Mouse (Mus musculus) midbrain, postnatal 0 days (tissue): ENCODE measurements at regions not wholly inside any gene's neighbourhood (a gene's known extent, or its start where the extent isn't known, plus 50 kb on each side); places are given as distances from the start of the nearest gene placed in this dataset.
"Not testable (repeated sequence)": the region's sequence is repeated elsewhere in the genome, so short reads cannot be mapped to it uniquely, and the experiment has no call there.

Experiments used
- ATAC-seq: fragments of 200-750 bp; cut with Nextera tagmentation; 2 replicates; pipeline ENCODE4 v1.8.0; 2017; ENCODE audit warnings: moderate number of reproducible peaks, mild to moderate bottlenecking, moderate TSS enrichment, moderate library complexity; ENCODE audit not compliant: low FRiP score
- DNase-seq: peaks from one replicate; pipeline ENCODE4 v3.0.0-alpha.2; 2015; ENCODE audit warnings: low spot score
- H3K27ac ChIP-seq: fragments of 300-500 bp; sonication (generic); 2 replicates; pipeline ENCODE4 v1.5.1; 2014; ENCODE audit warnings: low read depth, mild to moderate bottlenecking, low read length, mixed read lengths
- H3K27me3 ChIP-seq: fragments of 300-500 bp; sonication (generic); 2 replicates; pipeline ENCODE4 v1.6.1; 2014; ENCODE audit warnings: low read length, control low read depth, mixed read lengths; ENCODE audit not compliant: insufficient read depth
- H3K36me3 ChIP-seq: fragments of 300-500 bp; sonication (generic); 2 replicates; pipeline ENCODE4 v1.6.1; 2014; ENCODE audit warnings: low read length, control low read depth, mixed read lengths; ENCODE audit not compliant: insufficient read depth
- H3K4me1 ChIP-seq: fragments of 300-500 bp; sonication (generic); 2 replicates; pipeline ENCODE4 v1.6.1; 2014; ENCODE audit warnings: mild to moderate bottlenecking, control low read depth, antibody characterized with exemption, low read length, mixed read lengths; ENCODE audit not compliant: insufficient read depth
- H3K4me2 ChIP-seq: fragments of 300-500 bp; sonication (generic); 2 replicates; pipeline ENCODE4 v1.6.1; 2014; ENCODE audit warnings: low read depth, mild to moderate bottlenecking, low read length, mixed read lengths; ENCODE audit not compliant: poor library complexity, severe bottlenecking
- H3K4me3 ChIP-seq: fragments of 300-500 bp; sonication (generic); 2 replicates; pipeline ENCODE4 v1.5.1; 2014; ENCODE audit warnings: low read depth, mild to moderate bottlenecking, low read length, moderate library complexity
- H3K9ac ChIP-seq: fragments of 300-500 bp; sonication (generic); replicated peaks from 2 replicates; pipeline ENCODE4 v1.6.1; 2014; ENCODE audit warnings: mild to moderate bottlenecking, low read length, moderate library complexity, mixed read lengths; ENCODE audit not compliant: poor library complexity, severe bottlenecking
- H3K9me3 ChIP-seq: fragments of 300-500 bp; sonication (generic); 2 replicates; pipeline ENCODE4 v1.6.1; 2016; ENCODE audit warnings: low read length, control low read depth
- CTCF ChIP-seq: IDR thresholded peaks from 2 replicates; pipeline ENCODE4 v1.5.1; 2016; ENCODE audit warnings: antibody characterized with exemption, mild to moderate bottlenecking
- WGBS: fragments of 180-500 bp; shearing (Covaris S2); extraction: QIAGEN DNeasy Blood & Tissue Kit; methylation state at CpG from one replicate; pipeline ENCODE4 v1.1.7; 2014; 5-methylcytosine and 5-hydroxymethylcytosine counted together

GRCm38 (mm10) chrX:58812824-58813223, 96.3 kb upstream of the 4930550L24Rik start:
- ATAC-seq, result not testable (repeated sequence)
- 33% methylated on average over 1 of the region's 1 CpGs for WGBS

More at GRCm38 (mm10) chrX:58812824-58813223, 96.3 kb upstream of the 4930550L24Rik start:
- H3K4me3 ChIP-seq, H3K27ac ChIP-seq, H3K27me3 ChIP-seq, H3K9me3 ChIP-seq, H3K36me3 ChIP-seq, H3K4me1 ChIP-seq, H3K9ac ChIP-seq, H3K4me2 ChIP-seq: not testable (repeated sequence)
- TF ChIP-seq CTCF, result peak; percentile 49
- peak; percentile 9 for DNase-seq
